Mouse (Mus musculus) kidney, postnatal 10 days (tissue): ENCODE results near the gene P4hb.
"Not testable (repeated sequence)": the region's sequence is repeated elsewhere in the genome, so short reads cannot be mapped to it uniquely, and the experiment has no call there.

Experiments used
- DNase-seq: peaks from one replicate; pipeline ENCODE4 v3.0.0; 2021; ENCODE audit warnings: mixed read lengths

The P4hb gene

DNA sequence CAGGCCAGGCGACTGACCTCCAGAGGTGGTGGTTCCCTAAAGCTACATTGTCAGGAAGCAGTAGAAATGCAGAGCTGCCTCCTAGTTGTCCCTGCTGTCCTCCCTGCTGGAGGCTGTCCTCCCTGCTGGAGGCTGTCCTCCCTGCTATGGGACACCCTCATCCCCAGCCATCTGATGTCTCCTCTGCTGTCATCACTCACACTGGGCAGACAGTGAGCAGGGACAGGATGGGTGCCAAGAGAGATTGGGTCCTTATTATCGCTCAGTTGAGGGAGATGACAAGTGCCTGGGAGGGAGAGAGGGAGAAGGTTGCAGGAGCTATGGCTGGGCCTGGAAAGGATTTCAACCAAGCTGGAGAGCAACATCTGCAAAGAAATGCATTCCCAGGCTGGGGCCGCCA is 37.9 kb downstream of the P4hb start:
- no peak for DNase-seq

DNA sequence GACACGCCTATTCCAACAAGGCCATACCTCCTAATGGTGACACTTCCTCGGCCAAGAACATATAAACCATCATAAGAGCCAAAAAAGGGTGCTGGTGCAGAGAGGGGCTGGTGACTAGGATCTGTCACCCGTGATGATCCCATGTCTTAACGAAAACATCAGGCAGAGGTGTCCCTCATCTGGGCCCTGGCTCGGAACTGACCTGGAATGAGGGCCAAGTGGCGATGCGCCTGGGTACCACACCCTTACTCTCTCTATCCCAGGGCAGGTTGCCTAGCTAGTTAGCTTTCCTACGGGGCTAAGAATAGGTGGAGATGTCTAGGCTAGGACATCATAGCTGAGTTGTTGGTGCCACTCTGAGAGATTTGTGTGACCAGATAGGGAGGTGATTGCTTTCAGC is 39.0 kb downstream of the P4hb start:
- no peak for DNase-seq

DNA sequence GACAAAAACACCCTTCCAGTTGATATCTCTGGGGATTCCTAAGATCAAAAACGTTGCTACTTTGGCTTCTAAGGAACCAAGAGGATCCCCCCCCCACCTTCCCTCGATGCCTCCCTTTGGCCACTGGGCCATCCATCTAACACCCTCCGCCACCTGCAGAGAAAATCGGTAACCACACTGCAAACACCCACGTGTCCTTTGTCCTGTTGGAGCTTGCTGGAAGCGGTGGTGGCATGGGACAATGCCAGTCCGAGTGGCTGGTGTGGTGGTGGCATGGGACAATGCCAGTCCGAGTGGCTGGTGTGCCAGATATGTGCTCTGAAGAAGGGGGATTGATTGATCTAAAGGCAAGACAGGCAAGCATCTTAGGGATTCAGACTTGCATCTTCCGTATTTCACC is 41.4 kb downstream of the P4hb start:
- DNase-seq: no peak

DNA sequence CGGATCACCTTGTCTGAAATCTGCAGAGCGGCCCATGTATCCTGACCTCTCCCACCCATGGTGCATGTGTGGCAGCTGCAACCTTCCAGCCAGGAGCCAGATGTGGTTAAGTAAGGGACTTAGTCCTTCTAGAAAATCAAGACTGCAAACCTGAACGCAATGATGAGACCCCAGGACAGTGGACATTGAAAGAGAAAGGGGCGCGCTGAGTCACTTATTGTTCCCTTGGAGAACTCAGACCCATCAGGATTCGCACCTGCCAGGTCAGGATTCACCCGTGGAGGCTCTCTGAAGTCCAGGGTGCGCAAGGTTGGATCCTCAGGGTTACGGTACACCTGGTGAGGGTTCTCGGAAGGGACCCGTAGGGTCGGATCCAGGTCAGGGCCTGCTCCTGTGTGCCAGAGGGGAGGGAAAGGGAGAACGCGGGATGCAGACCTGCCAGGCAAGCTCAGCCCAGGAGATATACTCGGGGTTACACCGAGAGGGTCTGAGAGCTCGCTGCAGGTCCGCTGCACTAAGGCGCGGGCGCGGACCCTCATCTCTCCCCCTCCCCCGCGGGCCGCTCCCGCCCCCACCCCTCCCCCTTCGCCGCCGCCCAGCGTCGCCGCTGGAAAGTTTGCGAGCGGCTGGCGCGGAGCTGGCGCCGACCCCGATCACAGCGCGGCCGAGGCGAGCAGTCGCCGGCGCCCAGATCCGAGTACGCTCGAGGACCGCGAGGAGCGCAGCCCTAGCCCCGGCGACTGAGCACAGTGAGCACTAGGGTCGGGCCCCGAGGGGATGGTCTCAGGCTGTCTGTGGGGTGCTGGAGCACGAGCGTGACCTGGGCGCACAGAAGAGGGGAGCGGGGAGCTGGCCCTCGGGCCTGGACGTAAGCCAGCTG is 42.7 kb downstream of the P4hb start, which contains the start of gene Gcgr:
Gene Gcgr, plus strand, starts transcription at position 615 of the 880 bp plus-strand sequence.
- DNase-seq: peak; percentile 49

GRCm38 (mm10) chr11:120528903-120529302 is 44.1 kb downstream of the P4hb start:
- DNase-seq: no peak

DNA sequence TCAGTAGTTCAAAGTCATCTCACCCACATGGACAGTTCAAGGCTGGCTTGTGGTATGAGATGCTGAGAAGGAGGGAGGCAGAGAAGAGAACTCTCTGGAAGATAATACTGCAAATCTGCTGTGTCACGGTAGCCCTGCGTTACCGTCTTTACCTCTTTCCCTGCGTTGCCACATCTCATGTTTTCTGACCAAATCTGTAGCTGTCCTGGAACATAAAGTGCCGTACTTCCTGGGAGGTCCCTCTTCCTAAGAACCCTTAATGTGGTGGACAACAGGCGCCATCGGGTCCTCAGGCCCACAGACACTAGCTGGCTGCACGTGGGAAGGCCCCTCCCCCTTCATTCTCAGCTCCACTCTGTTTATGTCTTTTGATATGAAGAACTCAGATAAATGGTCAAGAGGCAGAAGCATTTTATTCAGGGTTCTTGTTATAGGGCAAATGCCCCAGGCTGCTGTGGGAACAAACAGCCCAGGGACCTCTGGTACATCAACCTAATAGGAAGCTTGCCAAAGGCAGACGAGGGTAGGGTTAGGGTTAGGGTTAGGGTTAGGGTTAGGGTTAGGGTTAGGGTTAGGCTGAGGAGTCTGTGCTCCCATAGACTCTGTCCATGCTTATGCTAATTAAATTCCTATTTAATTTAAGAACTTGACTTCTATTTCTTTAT is 45.2 kb downstream of the P4hb start:
- DNase-seq: no peak

DNA sequence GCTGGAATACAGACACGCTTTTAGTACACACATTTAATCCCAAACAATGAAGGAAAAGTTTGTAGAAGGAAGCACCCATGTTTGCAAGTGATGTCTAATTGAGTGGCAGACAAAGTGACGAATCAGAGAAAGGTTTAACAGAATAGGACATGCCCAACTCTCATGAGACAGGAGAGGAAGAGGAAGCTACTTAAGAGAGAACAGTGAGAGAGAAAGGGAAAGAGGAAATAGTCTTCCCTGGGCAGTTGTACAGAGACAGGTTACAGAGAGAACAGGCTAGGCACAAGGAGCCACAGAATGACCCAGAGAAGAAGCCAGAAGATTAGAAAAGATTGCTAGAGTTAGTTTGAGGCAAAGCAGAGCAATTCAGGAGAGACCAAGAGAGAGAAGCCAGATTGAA is 47.1 kb downstream of the P4hb start:
- DNase-seq: no peak

- DNase-seq: no peak
These were observed 50.5 kb downstream of the P4hb start for GRCm38 (mm10) chr11:120522581-120522980.

GRCm38 (mm10) chr11:120520967-120521540 is 52.0 kb downstream of the P4hb start:
- DNase-seq: no peak

DNA sequence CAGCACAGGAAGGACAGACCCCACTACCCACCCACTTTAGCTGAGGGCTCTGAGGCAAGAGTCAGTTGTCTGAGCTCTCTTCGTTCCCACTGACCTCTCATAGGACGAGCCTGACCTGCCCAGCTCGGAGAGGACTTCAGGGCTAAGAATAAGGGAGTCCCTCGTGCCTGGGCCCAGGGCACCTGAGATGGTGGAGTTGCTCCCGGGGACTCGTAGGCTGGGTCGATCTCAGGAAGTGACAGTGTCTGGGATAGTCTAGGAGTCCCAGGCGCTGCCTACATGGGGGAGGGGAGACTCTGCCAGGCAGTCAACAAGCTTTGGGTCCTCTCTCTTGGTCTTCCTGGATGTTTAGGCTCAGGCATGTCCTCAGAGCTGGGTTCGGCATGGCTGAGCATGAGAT is 52.6 kb downstream of the P4hb start:
- DNase-seq: no peak

- peak; percentile 72 for DNase-seq
These were observed 53.3 kb downstream of the P4hb start for GRCm38 (mm10) chr11:120519738-120520137.

- DNase-seq: no peak
These were observed 54.5 kb downstream of the P4hb start for GRCm38 (mm10) chr11:120518558-120518957.

DNA sequence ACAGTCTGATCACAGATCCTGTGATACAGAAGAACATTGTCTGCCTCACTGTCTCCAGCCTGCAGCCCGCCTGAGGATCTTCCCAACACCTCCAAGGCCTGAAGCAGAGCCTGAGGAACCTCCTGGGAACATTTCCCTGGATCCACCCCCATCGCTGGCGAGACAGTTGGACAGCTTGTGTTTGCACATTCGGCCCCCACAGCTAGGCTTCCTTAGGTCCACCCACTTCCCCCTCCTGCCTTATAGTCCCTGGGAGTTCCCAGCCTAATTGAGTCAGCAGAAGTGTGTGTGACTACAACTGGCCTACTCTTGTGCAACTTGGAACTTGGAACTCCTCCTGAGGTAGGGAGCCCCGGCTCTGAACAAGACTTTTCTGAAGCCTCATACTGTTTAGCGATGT is 55.0 kb downstream of the P4hb start:
- DNase-seq: peak; percentile 40

DNA sequence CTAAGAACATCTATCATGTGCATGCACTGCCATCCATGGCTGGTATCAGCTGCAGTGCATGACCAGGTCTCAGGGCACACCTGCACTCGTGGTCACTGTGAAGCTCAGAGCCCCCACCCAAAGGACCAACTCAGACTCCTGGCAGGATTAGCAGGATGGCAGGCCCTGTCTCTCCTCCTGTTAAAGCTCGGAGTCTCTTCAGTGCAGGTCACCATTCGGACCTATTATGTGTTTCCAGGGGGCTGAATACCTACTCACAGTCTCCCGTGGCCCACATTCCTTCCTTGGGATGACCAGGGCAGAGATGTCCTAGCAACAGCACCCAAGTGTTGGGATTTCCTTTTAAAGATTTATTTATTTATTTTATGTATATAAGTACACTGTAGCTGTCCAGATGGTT is 55.9 kb downstream of the P4hb start:
- no peak for DNase-seq

DNA sequence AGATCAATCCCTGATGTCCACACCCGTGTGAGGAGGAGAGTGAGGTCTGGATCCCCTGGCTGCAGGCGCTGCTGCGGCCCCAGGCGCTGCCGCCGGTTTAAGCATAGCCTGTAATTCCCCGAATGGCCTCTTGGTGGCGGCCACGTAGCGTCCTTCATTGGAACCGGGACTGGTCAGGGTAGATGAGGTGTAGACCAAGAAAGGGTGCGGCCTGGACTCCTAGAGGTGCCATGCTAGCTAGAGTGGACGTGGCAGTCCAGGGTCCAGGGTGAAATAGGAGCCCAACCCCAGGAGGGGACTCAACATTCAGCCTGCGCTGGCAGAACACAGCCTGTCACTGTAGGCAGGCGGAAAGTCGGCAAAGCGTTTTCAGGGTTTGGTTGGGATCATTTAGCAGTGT is 57.4 kb downstream of the P4hb start:
- peak; percentile 93 for DNase-seq

GRCm38 (mm10) chr11:120514262-120514661 is 58.8 kb downstream of the P4hb start:
- not testable (repeated sequence) for DNase-seq

GRCm38 (mm10) chr11:120512790-120513453 is 60.1 kb downstream of the P4hb start:
- no peak for DNase-seq

DNA sequence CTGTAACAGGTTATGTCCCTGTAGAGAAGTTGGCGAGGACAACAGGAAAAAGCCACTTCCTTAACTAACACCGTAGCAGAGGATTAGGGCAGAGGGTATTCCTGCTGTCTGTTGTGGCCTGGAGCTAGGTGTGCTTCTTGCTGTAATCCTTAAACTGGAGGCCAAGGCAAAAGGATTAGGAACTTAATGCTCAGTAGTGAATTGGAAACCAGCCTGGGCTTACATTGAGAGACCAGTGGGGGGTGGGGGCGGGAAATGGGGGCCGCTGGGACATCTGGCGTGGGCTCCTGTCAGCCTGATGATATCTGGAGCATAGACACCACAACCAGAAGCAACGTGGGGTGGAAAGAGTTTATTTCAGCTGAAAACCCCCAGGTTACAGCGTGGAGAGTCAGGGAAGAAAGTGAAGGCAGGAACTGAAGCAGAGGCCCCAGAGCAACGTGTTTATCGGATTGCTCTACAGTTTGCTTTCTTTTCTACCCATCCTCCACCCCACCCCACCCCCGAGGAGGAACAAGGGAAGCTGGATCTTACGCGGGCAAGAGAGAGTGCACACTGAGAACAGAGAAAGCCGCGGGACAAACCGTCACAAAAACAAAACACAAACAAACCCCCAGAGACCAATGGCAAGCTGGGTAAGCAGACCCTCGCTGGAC is 62.5 kb downstream of the P4hb start:
- DNase-seq: no peak
